Mouse (Mus musculus) frontal cortex, postnatal 25 days (tissue): Measurements from ENCODE around the gene Igdcc4.
"Not testable (repeated sequence)": the region's sequence is repeated elsewhere in the genome, so short reads cannot be mapped to it uniquely, and the experiment has no call there.

ENCODE experiments used
- DNase-seq, 2 experiments: peaks; one replicate each; pipeline ENCODE4 v3.0.0; 2022; ENCODE audit warnings: low spot score in 2 of 2

Igdcc4 gene

DNA sequence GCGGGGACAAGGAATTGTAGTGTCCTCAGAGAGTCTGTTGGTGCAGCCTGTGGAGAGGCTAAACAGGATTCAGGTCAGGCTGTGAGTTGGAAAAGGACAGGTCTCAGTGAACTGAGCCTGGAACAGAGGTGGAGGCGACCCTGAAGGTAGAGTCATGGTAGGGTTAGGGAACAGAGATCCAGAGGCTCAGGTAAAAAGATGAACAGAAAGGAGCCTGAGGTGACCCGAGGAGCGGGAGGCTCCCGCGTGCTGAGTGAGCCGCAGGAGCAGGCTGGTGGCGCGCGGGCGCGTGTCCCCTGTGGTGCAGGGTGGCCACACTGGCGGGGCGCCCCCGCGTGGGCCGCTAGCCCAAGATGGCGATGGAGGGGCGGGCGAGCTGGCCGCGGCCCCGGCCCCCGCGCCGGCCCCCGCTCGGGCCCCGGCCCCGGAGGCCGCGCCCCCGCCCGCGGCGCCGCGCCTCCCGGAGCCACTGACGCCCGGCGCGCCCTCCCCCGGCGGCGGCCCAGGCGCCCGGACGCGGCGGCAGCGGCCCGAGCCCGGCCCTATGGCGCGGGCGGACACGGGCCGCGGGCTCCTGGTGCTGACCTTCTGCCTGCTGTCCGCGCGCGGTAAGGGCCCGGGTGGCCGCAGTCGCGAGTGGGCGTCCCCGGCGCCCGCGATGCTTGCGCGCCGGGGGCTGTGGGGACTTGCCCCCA, at the start of gene Igdcc4:
Igdcc4 (plus strand) TSS at position 496 of the 695 bp plus-strand sequence.
- DNase-seq: peak in 1 of 2 experiments; percentile 15

DNA sequence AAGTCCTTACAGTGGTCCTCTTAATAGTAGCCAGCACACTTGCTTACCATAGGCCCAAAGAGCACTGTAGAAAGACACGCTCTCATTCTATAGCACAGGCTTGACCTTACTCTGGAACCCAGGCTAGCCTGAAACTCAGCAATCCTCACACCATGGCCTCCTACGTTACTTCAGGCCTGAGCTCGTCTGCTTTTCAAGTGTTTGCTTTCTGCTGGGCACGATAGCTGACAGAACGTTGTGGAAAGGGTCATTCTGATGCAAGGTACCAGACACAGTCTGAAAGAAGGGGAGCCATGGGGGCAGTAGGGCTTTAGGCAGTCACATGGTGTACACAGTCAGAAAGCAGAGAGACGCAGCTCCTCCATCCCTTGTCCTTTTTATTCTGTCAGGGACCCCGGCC, 37.0 kb upstream of the Igdcc4 start:
- no peak for DNase-seq

DNA sequence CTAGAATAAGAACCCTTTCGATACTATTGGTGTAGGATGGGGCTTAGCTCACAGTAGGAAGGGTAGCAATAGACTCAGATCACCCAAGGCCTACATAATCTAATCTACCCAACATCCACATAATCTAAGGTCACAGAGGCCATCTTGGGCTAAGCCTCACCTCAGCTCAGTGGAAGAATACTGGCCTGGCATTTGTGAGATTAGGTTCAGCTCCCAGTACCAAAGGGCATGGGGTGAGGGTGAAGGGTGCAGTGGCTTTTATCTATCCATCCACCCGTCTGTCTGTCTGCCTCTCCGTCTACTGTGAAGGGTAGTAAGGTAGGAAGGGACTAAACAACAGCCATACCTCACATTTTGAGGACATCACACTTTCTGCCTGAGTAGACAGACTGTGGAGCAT, 30.7 kb upstream of the Igdcc4 start:
- DNase-seq: no peak

DNA sequence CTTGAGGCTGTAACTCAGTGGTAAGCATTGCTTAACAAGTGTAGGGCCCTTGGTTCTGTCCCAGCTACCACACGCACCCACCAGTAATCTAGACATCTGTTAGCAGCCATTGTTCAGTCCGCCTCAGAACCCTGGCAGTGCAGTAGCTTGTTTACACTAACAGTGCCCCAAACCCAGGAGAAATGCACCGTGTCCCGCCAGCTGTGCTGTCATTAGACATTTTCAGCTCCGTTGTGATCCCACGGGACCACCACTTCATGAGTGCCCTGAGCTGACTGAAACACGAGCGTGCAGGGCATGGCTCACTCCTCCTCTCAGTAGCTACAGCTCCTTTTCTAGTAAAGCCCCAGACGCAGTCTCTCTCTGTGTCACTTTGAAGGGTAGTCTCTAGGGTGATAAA, 27.7 kb upstream of the Igdcc4 start:
- DNase-seq: no peak

DNA sequence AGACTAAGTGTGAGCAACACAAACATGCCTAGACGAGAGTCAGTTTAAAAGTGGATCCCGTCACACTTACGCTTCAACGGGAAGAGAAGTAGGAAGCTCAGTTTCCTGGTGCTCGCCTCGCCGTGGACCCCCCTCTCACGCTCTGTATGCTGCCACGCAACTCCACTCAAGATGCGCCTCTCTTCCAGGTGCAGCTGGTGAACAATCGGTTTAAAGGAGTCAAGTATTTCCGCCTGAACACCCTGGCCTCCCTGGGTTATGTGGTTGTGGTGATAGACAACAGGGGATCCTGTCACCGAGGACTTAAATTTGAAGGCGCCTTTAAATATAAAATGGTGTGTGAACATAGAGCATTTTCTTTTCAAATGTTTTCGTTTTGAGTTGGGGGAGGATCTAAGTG, 27.0 kb upstream of the Igdcc4 start:
- no peak for DNase-seq

DNA sequence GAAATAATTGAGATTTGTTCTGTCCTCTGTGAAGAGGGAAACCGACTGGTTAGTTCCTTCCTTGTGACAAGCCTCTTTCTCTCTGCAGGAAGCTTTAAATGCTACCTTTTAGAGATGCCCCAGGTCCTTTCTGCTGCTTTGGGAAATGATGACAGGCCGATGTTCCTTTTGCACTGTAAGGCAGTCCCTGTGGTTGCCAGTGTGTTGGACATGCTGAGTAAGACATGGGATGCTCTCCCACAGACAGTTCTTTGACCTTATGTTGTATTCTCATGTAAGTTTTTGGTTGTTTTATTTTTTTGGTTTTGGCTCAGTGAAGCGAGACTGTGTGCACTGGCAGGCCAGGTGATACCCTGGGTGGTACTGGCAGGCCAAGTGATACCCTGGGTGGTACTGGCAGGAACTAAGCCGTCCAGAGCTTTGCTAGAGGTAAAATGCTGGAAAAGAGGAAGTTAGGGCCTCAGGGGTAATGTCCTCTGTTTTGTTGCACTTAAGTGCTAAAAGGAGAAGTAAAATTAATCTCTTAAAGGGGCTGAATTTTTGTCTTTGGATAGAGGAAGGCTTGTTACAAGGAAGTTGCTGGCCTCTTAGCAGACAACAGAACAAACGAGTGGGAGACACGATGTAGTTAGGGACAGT, 26.3 kb upstream of the Igdcc4 start:
- DNase-seq: no peak

DNA sequence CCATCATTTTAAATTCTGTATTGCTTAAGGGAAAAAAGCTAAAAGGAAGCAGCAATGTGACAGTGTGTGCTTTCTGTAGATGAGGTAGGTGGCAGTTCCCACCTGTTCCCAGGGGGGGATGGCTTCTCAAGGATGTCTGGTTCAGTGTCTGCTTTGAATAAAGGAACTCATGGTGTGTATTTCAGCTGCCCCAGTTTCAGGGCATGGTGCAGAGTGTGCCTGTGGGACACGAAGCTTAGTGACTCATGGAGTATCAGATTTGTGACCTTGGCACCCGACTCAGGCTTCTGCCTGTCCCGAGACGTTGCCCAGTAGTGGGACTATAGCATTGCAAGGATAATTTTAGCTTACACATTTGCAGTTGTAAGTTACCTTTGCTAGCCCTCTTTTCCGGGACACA, 23.8 kb upstream of the Igdcc4 start:
- no peak for DNase-seq

DNA sequence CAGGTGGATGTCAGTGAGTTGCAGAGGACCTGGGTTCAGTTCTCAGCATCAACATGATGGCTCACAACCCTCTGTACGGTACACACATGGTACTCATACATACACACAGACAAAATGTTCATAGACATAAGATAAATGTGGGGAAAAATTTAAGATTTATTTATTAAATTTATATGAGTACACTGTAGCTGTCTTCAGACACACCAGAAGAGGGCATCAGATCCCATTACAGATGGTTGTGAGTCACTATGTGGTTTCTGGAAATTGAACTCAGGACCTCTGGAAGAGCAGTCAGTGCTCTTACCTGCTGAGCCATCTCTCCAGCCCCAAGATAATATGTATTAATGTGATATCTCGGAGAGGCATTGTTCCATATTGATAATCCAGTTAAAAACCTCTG, 21.1 kb upstream of the Igdcc4 start:
- not testable (repeated sequence) for DNase-seq

DNA sequence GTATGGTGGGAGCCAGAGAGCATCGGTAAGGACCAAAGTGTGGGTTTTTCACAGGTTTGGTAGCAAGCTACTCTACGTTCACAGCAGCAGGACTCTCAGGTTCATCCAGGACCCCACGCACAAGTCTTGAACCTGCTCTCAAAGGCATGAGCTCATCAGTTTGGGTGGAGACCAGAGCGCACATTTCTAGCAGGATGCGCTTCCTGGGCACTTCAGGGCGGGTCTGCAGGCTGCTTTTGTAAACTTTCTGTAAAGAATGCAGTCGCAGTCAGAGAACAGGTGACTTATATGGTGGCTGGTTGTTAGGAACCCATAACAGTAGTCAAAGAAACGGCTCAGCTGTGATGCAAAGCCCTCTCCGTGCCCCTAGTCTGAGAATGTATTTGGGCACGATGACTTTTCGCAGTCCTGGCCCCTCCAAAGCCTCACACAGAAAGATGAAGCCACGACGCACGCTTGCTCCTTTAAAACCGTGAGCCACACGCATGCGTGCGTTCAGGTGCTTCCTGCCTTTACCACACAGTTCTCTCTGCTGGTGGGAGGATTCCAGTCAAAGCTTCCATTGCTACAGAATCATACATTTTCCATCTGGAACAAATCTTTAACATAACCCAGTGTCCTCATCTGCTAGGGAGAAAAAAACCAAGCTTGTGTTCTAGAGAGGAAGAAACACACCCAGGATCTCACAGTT, 18.1 kb upstream of the Igdcc4 start:
- no peak for DNase-seq

DNA sequence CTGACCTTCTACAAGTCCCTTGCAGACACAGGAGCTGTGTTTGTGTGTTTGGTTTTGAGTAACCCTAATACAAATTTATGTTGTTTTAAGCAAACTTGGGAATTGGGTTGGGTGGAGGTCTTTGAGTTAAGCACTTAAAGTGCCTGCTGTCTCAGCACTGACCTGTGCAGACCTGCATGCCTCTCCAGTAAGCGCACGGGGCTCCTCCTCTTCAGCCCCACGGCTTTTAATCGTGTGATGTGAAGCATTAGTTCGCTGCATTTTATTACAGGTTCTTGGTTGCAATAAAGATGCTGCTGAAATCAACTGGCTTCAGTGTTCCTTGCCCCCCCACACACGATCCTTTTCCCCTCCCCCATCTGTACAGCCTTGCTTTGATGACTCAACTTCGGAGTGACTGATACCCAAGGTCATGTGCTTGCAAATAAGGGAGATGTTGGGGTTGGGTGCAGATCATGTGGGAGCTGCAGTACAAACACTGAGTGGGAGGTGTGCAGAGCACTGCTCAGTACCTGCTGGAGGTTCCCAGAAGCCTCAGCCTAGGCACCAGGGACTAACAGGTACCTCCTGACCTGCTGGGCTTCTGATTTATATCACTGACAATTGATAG, 17.0 kb upstream of the Igdcc4 start:
- DNase-seq: no peak

DNA sequence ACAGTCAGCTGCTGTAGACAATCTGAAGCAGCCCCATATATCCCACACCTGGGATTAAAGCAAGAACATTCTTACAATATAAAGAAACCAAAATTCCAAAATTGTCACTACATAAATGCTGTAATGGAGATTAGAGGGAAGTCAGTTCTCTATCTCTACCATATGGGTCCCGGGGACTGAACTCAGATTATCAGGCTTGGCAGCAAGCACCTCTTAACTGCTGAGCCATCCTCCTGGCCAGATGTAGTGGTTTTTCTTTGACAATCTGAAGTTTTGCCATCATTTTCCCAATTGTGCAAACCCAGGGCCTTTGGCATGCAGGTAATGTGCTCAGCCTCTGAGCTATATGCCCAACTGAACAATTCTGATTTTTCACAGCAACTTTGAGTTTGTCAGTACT, 16.0 kb upstream of the Igdcc4 start:
- no peak for DNase-seq

DNA sequence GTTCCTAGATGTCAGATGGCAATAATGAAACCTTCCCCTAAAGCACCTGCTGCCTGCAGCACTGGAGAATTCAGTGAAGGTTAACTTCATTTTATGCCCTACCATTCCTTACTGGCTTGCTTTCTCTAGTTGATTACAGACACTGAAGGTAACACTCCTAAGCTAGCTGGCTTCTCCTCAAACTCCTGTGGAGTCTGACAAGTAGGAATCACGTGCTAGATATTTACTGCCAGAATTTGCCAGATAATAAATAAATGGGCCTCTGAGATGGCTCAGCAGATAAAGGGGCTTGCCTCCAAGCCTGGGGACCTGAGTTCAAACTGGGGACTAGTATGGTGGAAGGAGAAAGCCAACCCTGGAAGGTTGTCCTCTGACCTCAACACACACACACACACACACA, 14.5 kb upstream of the Igdcc4 start:
- no peak for DNase-seq

DNA sequence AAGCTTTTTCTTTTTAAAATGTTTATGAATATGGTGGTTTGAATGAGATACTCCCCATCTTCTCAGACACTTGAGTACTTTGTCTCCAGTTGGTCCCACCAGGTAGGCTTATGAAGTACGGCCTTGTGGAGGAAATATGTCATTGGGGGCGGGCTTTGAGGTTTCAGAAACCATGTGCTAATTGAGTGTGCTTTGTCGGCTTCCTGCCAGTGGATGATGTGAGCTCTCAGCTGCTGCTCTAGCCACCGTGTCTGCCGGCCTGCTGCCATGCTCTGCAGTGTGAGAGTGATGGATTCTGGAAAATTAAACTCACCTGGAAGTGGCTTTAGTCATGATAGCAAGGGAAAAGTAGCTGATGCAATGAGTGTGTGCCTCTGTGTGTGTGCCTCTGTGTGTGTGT, 13.8 kb upstream of the Igdcc4 start:
- DNase-seq: no peak

DNA sequence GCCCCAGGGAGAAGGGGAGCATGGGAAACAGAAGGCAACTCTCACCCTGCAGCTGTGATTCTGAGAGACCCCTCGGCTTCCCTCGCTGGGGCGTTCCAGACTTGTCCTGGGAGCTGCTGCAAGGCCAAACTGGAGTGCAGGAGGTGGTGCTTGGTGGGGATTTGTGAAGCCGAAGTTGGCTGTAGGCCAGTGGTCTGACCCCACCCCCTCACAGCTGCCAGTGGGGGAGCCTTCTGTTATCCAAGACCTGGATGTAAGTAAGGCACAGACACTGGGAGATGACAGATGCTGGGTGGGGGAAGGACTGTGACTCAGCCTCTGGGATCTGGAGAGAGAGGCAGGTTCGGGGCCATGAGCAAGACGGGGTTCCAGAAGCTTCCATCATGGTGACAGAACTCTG, 7.0 kb upstream of the Igdcc4 start:
- no peak for DNase-seq

DNA sequence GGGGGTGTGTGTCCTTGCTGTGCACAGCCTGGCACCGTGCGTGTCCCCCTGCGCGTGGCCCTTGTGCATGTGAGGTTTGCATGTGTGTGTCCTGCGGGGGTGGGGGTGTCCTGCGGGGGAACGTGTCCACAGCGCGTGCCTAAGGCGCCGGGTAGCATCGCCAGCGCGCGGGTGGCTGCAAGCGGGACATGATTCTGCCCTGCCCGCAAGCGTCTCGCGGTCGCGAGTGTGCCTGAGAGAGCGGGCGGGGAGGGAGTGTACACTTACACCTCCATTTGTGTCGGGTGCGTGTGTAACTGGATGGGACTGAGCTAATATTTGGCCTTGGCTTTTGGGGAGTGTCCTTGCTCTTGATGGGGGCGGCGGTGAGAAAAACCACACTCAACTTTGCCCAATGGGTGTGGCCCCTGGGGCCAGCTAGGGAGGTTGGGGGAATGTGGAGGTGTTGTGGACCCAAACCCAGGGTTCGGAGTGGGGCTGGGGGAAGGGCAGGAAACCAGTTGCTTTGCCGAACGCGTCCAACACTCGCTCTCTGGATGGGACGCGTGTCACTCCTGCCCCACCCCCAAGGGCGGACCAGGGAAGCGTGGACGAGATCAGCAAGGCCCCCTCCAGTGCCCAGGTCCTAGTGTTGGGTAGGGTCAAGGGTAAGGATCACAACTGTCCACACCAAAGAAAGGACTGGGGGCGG, 545 bp downstream of the Igdcc4 start:
- peak in 1 of 2 experiments; percentile 9 for DNase-seq

DNA sequence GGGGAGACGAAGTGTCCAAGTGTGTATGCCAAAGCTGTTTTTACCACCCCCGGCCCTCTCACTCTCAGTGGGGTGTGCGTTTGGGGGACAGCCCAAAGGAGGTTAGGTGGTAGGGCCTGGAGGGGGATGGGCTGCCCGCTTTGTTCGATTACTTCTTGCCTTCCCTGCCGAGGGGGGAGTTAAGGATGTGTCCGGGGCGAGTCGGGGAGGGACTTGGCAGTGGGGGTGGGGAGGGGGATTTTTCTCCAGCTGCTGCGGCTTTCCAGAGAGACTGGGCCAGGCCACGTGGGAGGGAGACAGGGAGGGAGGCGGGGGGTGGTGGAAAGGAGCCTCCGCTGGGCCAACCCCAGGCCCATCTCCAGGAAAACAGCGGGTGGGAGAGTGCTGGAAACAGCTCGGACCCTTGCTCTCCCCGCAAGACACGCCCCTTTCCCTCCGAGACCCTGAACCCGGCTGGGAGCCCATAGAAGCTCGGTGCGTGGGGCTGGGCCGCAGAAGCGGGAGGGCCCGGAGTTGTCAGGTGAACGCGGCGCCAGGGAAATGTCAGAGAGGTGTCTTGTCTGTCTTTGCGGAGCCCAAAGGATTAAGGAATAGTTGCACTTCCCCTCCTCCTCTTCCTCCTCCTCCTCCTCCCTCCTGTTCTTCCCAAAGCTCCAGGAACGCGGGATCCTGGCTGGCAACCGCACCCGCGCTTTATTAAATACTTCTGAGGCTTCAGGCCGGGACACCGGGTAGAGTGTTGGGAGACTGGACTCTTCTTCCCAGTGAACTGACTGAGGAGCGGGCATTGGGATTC, 1.3 kb downstream of the Igdcc4 start:
- no peak for DNase-seq

DNA sequence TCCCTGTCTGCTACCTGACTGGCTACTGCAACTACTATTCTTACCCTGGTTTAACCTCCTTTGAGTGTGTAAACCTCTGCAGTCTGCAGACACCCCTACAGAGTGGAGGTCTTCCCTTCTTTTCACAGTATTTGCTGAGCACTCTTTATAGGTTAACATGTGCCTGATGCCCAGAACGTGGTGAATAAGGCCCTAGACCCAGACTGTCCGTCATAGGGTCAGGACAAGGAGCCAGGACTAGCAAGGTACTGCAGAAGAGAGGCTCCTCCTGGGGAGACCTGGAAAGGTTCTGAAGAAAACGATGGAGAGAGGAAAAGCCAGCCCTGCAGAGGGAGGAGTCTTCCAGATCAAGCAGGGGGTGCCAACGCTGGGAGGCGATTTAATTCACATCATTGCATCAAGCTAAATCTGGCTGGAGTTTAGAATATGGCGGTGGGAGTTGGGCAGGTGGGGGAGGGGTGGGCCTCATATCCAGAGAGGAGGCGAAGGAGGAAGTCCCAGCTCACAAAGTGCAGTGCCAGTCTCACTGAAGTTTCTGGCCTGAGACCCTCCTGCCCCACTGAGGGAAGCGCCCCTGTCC, 2.0 kb downstream of the Igdcc4 start:
- DNase-seq: no peak

DNA sequence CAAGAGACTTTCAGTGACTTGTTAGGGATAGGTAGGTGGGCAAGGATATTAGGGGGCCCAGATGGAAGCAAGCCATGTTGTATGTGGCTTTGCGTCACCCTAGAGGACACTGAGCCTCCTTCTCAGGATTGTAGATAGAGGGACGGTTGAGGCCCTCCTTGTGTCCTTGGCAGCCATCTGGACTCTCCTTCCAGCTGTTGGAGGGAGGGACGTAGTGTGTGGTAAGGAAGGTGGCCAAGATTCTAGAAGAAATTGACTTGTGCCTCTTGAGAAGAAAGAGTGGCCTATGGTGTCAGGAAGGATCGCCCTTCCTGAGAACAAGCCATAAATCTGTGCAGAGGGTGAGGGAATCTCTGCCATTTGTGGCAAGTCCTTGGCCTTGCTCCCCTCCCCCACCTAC, 5.5 kb downstream of the Igdcc4 start:
- no peak for DNase-seq

DNA sequence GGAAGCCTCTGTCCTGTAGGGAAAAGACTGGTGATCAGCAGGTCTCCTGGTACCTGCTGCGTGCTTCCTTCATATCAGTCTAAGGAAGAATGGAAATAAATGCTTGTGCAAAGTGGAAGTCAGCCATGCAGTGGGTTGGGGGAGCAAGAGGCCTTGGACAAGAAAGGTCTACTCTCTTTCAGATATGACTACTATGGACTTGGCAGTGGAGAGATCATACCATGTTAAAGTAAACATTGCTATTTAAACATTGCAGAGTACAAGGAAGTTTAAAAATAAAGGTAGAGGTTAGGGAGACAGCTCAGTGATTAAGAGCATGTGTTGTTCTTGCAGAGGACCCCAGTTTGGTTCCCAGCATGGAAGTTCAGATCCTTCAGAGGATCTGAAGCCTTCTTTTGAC, 6.6 kb downstream of the Igdcc4 start:
- no peak for DNase-seq

DNA sequence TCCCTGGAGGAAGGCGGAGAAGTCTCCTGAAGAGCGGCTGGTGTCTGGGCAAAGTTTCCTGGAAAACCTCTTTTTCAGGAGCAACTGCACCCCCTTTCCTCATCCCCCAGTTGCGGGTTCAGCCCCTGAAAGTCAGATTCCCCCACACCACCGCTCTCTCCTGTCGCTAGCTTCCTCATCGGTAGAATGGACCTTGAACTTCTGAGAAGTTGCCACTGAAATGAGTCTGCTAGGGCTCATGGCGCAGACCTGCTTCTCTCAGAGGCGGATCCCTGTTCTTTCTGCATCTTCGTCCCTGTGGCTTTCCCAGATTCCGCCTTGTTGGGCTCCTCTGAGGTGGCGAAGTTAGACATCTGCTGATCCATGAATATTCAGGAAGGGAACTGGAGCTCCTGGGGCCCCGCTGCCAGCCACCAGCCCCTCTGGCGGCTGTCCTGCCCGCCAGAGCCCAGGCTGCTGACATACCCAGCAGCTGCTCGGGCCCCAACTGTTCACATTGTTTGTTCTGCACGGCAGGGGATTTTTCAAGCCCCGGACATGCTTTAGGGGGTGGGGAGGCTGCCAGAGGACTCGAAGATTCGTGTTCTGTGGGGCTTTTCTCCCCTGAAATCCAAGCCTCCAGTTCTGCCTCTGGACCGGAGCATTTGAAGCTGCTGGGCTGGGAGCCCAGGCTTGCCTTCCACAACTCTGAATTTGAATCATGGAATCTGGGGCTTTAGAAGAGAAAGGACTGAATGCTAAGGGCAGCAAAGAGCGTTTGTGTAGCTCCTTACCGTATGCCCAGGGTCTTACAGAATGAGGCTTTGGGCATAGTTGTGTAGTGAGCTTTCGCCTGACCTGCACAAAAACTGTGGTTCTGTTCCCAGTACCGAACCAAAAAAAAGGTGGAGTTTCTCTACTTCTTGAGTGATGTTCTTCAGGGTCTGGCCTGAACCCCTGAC, 8.1 kb downstream of the Igdcc4 start:
- DNase-seq: peak in 1 of 2 experiments; percentile 12
